ENCODE assay signal across 7 mouse cellular contexts in the genomic region with DNA sequence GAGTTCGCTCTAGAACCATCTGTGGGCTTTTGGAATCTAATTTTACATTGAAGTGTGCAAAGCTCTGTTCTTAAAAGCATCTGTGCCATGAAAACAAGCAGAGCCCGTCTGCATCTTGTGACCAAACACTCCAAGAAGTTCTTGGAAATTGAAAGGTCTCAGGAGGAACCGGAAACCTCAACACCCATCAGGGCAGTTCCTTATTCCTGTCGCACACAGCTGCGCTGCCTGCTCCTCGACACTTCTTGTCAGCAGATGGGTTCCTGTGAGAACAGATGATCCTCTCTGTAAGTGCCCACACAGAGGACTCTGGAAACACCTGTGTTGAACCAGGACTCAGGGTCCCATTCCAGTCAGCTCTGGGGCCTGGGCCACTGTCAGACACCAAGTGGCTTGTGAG.
DNase-seq lines count a peak whose midpoint lies in the region; ATAC-seq lines count a peak whose summit lies in the region.

No protein-coding gene starts in this region.

- H3K9me3 ChIP-seq in embryonic facial prominence, embryonic 15.5 days (replicated peaks), result no peaks in the 10 kb centered on the region

- H3K36me3 ChIP-seq in embryonic facial prominence, embryonic 15.5 days, result no peaks in the 10 kb centered on the region

- DNase-seq in right cerebral cortex, adult 18-20 months, result peak; percentile 53
- no peak for DNase-seq in right cerebral cortex, postnatal 14 days
- peak; percentile 45 to 70 for DNase-seq in left cerebral cortex, postnatal 25 days (ENCODE audit: low spot score in 2 of 2)
- peak; percentile 23 to 29 for DNase-seq in natural killer cell, adult 2 months (ENCODE audit: low spot score in 2 of 2)
- DNase-seq in cerebellum, adult 11 months, result no peak
- DNase-seq in c-Kit-positive CD71-positive TER-119-positive erythroid progenitor cells, embryonic 14.5 days (ENCODE audit: low spot score), result no peak

- 60% methylated on average over 6 of the region's 6 CpGs for WGBS in embryonic facial prominence, embryonic 15.5 days

- no peak overlapping the region for H3K4me3 ChIP-seq in embryonic facial prominence, embryonic 15.5 days (replicated peaks)

- intact Hi-C loops in left cerebral cortex, postnatal 25 days (cut with DNase I), result no loop called here

- H3K4me1 ChIP-seq in embryonic facial prominence, embryonic 15.5 days, result peaks cover 52% of the 10 kb centered on the region

- peak overlapping the region; percentile 49; the same call in 1 of the 2 replicates for H3K27ac ChIP-seq in embryonic facial prominence, embryonic 15.5 days (replicated peaks)

- H3K27me3 ChIP-seq in embryonic facial prominence, embryonic 15.5 days, result no peaks in the 10 kb centered on the region

- no peak overlapping the region for H3K4me2 ChIP-seq in embryonic facial prominence, embryonic 15.5 days (replicated peaks)

- ATAC-seq in embryonic facial prominence, embryonic 15.5 days (ENCODE audit: insufficient number of reproducible peaks, low FRiP score, low TSS enrichment, low read depth), result no peak

- H3K9ac ChIP-seq in embryonic facial prominence, embryonic 15.5 days, result no peak overlapping the region

Comparison
In these comparisons a context has a peak if more than half of its experiments do, and no peak if none do; other contexts are left out.
1. DNase-seq: peak in right cerebral cortex, adult 18-20 months (single experiment), left cerebral cortex, postnatal 25 days (2 of 2) and natural killer cell, adult 2 months (2 of 2); none in right cerebral cortex, postnatal 14 days (single experiment), cerebellum, adult 11 months (single experiment) and c-Kit-positive CD71-positive TER-119-positive erythroid progenitor cells, embryonic 14.5 days (single experiment).